Mouse (Mus musculus) limb, embryonic 14.5 days (tissue): ENCODE measurements around the gene Tmem108. TPM values are rescaled to one million over a fixed set of nuclear protein-coding genes. Genes with fewer than 3 reads are reported as not detected.

ENCODE experiments used
- ATAC-seq: fragments of 200-750 bp; cut with Nextera tagmentation; 2 replicates; pipeline ENCODE4 v1.8.0; 2017; ENCODE audit warnings: low read depth, moderate number of reproducible peaks, moderate TSS enrichment; ENCODE audit not compliant: low FRiP score
- DNase-seq: peaks from one replicate; pipeline ENCODE4 v3.0.0-alpha.2; 2015; ENCODE audit warnings: low spot score
- H3K27ac ChIP-seq: fragments of 300-500 bp; sonication (generic); replicated peaks from 2 replicates; pipeline ENCODE4 v1.5.1; 2014; ENCODE audit warnings: low read depth, mild to moderate bottlenecking, low read length, moderate library complexity, mixed read lengths
- H3K27me3 ChIP-seq: fragments of 300-500 bp; sonication (generic); 2 replicates; pipeline ENCODE4 v1.6.1; 2014; ENCODE audit warnings: low read length, mixed read lengths; ENCODE audit not compliant: control insufficient read depth, insufficient read depth
- H3K36me3 ChIP-seq: fragments of 300-500 bp; sonication (generic); 2 replicates; pipeline ENCODE4 v1.6.1; 2014; ENCODE audit warnings: mild to moderate bottlenecking, low read length, moderate library complexity, mixed read lengths; ENCODE audit not compliant: control insufficient read depth, insufficient read depth
- H3K4me1 ChIP-seq: fragments of 300-500 bp; sonication (generic); 2 replicates; pipeline ENCODE4 v1.6.1; 2014; ENCODE audit warnings: antibody characterized with exemption, low read length, mixed read lengths; ENCODE audit not compliant: control insufficient read depth, insufficient read depth
- H3K4me2 ChIP-seq: fragments of 300-500 bp; sonication (generic); replicated peaks from 2 replicates; pipeline ENCODE4 v1.6.1; 2014; ENCODE audit warnings: low read depth, mild to moderate bottlenecking, low read length, moderate library complexity; ENCODE audit not compliant: severe bottlenecking
- H3K4me3 ChIP-seq: fragments of 300-500 bp; sonication (generic); replicated peaks from 2 replicates; pipeline ENCODE4 v1.5.1; 2014; ENCODE audit warnings: low read length
- H3K9ac ChIP-seq: fragments of 300-500 bp; sonication (generic); 2 replicates; pipeline ENCODE4 v1.6.1; 2014; ENCODE audit warnings: mild to moderate bottlenecking, low read depth, low read length, moderate library complexity; ENCODE audit not compliant: severe bottlenecking
- H3K9me3 ChIP-seq: fragments of 300-500 bp; sonication (generic); 2 replicates; pipeline ENCODE4 v1.6.1; 2016; ENCODE audit warnings: low read length; ENCODE audit not compliant: control insufficient read depth
- POLR2A ChIP-seq: fragments of 200-500 bp; IDR thresholded peaks from 2 replicates; pipeline ENCODE4 v1.8.0; 2012; ENCODE audit warnings: inconsistent platforms, mild to moderate bottlenecking, moderate library complexity, borderline replicate concordance; ENCODE audit not compliant: insufficient read depth, insufficient read length; ENCODE audit errors: extremely low read depth
- whole genome bisulfite sequencing: fragments of 180-500 bp; shearing (Covaris S2); extraction: QIAGEN DNeasy Blood & Tissue Kit; methylation state at CpG from one replicate; pipeline ENCODE4 v1.1.7; 2014; 5-methylcytosine and 5-hydroxymethylcytosine counted together
- polyA plus RNA-seq, 2 experiments: library from polyadenylated mRNA; depleted of rRNA in 1 of 2; stranded (reverse) in 1 of 2; unstranded in 1 of 2; fragments of >200 nt; fragmentation: Nextera tagmentation in 1 of 2; extraction: Ambion mirVana in 1 of 2; gene quantifications; 2 replicates each; pipeline versions ENCODE4 v1.2.1 to v1.2.3; 2012 to 2014

Tmem108 gene
- polyA plus RNA-seq, 2 experiments = 8.9 to 14.8 TPM

DNA sequence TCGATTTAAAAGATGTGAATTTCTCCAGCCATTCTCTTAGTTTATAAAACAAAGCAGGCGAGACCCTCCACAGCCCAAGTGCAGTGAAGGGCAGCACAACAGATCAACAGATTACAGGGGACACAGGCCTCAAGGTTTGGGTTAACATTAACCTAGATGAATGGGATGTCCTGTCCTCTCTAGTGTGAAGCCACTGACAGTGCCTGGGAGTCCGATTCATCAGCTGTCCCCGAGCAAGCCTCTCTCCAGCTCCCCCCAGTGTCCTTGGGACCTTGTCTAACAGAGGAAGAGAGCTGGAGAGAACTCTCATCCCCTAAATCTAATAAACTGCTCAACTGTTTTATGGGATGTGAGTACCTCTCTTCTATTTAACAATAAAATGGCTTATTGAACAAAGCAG lies 48.4 kb downstream of the Tmem108 start:
- Histone ChIP-seq H3K4me3 (no peak overlapping the region), H3K4me2 (no peak overlapping the region), H3K36me3 (no peaks in the 10 kb centered on the region), H3K9ac (no peak overlapping the region), H3K9me3 (no peaks in the 10 kb centered on the region), H3K4me1 (peaks cover 2% of the 10 kb centered on the region; the same call in 1 of the 2 replicates), H3K27me3 (no peaks in the 10 kb centered on the region), H3K27ac (no peak overlapping the region)
- WGBS = 75% methylated on average over 4 of the region's 4 CpGs
- ATAC-seq (no peak), DNase-seq (no peak)
- no peak for TF ChIP-seq POLR2A

DNA sequence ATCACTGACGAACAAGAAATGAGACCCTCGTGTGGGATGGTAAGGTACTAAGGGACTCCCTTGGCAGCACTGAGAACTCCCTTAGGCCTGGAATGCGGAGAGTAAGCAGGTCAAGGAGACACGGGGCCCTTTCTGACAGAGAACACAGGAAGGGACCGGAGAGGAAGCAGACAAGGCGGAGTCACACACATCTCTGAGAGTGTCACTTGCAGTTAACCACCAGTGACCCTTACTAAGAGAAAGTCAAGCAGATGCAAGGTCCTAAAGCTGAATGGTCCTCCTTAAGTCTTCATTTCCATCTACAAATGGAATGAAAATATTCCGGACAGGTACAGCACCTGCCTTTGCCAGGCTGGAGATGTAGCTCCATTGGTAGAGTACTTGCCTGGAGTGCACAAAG lies 48.9 kb downstream of the Tmem108 start:
- ATAC-seq = no peak
- WGBS = 74% methylated on average over 7 of the region's 7 CpGs

DNA sequence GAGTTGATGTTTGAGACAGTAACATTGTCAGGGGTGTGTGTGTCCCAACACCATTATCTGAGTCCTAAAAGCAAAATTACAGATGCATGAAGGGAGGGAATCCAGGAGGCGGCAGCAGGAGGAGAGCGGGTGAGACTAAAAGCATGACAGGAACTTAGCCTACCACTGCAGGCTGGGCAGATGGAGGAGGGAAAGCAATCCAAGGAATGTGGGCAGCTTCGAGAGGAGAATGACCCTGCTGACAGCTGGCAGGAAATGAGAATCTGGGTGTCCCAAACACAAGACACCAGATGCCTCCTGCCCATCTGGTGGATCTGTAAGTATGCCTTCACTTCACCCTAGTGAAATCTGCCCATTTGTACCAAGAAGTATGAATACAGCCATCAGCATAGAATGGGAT lies 51.9 kb downstream of the Tmem108 start:
- 42% methylated on average over 3 of the region's 3 CpGs for WGBS
- ATAC-seq = no peak
- Histone ChIP-seq H3K27ac (no peak overlapping the region), H3K36me3 (no peaks in the 10 kb centered on the region), H3K27me3 (no peaks in the 10 kb centered on the region), H3K9ac (no peak overlapping the region), H3K4me3 (no peak overlapping the region), H3K4me1 (peaks cover 7% of the 10 kb centered on the region), H3K4me2 (no peak overlapping the region), H3K9me3 (no peaks in the 10 kb centered on the region)
- no peak for TF ChIP-seq POLR2A
- DNase-seq = peak; percentile 14

More for the DNA sequence above, 48.9 kb downstream of the Tmem108 start:
- no peak for DNase-seq
- H3K4me1 ChIP-seq = peaks cover 7% of the 10 kb centered on the region
- no peaks in the 10 kb centered on the region for H3K9me3 ChIP-seq
- H3K27me3 ChIP-seq = no peaks in the 10 kb centered on the region
- no peak for TF ChIP-seq POLR2A
- no peak overlapping the region for H3K9ac ChIP-seq
- H3K4me2 ChIP-seq = no peak overlapping the region
- no peak overlapping the region for H3K4me3 ChIP-seq
- H3K36me3 ChIP-seq = no peaks in the 10 kb centered on the region
- no peak overlapping the region for H3K27ac ChIP-seq

DNA sequence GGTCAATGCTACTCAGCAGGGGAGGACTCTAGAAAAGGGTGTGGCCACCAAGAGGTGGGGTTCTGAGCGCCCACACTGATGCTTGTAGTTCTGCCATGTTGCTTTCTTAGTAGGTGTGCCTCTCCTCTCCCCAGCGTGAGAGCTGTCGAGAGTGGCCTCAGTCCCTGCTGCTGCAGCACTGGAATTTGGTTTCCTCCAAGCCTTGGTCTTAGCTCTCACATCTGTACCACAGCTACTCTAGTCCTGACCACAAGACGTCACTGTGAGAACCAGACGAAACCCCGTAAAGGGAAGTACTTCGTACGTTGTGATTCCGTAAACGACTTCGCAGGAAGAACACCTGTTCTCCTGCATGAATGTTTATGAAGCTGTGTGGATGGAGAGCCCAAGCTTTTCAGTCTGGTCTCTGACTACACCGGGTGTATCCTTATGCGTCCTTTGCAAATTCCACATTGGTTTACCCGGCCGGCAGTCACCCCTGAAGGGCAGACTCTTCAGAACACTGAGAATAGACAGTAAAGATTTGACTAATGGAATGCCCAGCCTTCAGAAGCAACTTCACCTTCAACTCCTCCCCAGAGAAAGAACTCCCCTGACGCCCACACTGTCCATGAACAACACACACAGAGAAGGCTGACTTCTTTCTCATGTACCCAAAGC lies 53.0 kb downstream of the Tmem108 start:
- Histone ChIP-seq H3K4me2 (no peak overlapping the region), H3K27me3 (no peaks in the 10 kb centered on the region), H3K36me3 (no peaks in the 10 kb centered on the region), H3K4me3 (no peak overlapping the region), H3K9me3 (no peaks in the 10 kb centered on the region), H3K27ac (no peak overlapping the region), H3K4me1 (peaks cover 7% of the 10 kb centered on the region), H3K9ac (no peak overlapping the region)
- WGBS = 51% methylated on average over 16 of the region's 16 CpGs
- ATAC-seq (peak; percentile 47; the same call in 1 of the 2 replicates), DNase-seq (no peak)
- TF ChIP-seq POLR2A = no peak

DNA sequence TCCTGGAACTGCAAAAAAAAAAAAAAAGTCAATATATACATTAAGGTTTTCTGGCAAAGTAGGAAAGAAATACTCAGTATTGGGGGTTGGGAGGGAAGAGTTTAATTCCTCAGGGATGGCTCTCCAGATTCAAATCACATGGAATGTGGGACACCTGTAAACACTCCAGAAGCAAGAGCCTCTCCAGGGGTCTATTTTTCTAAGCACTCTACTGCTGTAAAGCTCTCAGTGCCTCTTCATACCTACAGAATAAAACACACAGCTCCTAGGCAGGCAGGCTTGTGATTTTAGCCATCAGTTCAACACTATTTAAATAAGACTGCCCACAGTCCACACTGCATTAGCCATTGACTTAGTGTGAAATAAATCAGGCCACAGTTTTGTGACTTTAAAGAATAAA lies 53.8 kb downstream of the Tmem108 start:
- Histone ChIP-seq H3K9me3 (no peaks in the 10 kb centered on the region), H3K4me1 (peaks cover 7% of the 10 kb centered on the region), H3K9ac (no peak overlapping the region), H3K27me3 (no peaks in the 10 kb centered on the region), H3K4me2 (no peak overlapping the region), H3K36me3 (no peaks in the 10 kb centered on the region), H3K27ac (no peak overlapping the region), H3K4me3 (no peak overlapping the region)
- no peak for DNase-seq
- TF ChIP-seq POLR2A = no peak
- no peak for ATAC-seq
